Mouse (Mus musculus): ENCODE measurements around the gene Rpl3.

DNA sequence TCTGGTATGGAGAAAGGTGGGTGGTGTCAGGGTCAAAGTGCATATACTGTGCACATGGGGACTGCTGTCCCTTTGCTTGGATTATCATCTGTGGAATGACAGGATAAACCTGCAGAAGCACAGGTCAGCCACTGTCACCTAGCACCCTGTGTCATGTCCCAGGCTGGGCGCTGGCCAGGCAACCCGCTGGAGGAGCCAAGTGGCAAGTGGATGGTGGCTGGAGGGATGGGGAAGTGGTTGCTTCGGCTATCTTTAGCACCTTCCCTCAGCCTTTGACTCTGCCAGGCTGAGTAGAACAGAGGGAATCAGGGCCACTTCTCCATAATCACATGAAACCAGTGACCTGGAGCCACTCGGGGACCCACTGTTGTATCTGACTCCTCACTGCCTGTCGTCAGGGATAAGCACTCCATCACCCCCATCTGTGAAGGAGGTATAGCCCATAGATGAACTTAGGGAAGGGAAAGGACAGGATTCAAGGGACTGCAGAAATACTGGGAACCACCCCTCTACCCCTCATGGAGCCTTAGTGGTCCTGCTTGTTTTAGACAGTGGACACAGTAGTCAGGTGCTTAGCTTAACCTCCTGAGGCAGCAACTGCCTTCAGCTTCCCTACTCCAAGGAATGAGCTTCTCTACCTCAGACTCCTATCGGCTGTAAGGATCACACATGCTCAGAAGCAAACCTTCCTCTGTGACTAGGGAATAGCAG, 16.9 kb downstream of the Rpl3 start:
- TF ChIP-seq CTCF (IDR thresholded peaks at IDR 0.05; ENCODE audit: low read depth) (no peak), EP300 (optimal IDR thresholded peaks at IDR 0.05) (no peak)

Measured in stomach, postnatal 0 days (tissue).